Mouse (Mus musculus) liver, adult 2 months (tissue): ENCODE data around the gene Plch2.

ENCODE experiments used
- CTCF ChIP-seq: fragments of 200-500 bp; IDR thresholded peaks from 2 replicates; pipeline ENCODE4 v1.5.1; 2011; ENCODE audit warnings: low read depth, low read length, control low read depth
- POLR2A ChIP-seq: fragments of 200-500 bp; IDR thresholded peaks from 2 replicates; pipeline ENCODE4 v1.6.1; 2011; ENCODE audit warnings: low read length, control low read depth; ENCODE audit not compliant: insufficient read depth; ENCODE audit errors: extremely low read depth

- TF ChIP-seq POLR2A, result no peak
- TF ChIP-seq CTCF, result no peak
Measured at GRCm38 (mm10) chr4:154933306-154933907, 123.2 kb downstream of the Plch2 start.
